Mouse (Mus musculus) right cerebral cortex, adult 18-20 months (tissue): ENCODE data around the gene Atp2b1.

Experiments used
- DNase-seq: peaks from one replicate; pipeline ENCODE4 v3.0.0; 2022; ENCODE audit warnings: mixed read lengths

Atp2b1 gene

DNA sequence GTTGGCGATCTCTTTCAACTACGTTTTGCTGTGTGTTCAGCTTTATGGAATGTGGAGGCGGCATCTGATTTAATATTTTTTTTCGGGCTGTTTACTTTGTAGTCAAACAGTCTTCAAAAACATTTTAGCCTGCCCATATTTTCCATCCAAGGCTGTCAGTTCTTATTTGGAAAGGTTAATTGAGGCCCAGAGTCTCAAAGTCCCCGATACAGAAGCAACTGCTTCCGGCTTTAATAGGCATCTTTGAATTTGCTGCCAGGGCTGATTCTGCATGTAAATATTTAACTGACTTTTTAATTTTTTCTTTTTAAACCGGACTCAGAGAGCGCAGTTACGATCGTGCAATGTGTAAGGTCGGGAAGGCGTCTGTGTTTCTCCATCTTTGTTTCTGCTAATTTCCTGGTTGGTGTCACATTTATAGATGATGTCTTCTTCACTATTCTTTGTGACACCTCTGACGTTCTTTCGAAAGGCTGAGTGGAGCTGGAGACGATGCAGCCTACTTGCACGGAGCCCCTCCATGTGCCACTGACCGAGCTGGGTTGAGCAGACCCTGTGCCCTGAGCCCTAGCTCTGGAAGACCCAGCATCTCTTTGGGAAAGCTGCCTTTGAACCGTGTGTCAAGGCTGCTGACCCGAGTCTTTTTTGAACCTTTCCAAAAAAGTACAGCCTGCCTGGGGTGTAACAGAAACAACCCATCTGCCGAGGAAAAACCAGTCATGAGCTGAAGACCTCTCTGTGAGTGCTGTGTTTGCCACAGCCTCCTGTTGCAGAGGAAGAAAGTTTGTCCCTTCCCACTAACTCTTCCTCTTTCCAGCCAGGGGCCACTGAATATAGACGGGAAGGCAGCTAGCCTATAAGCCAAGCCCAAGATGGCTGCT is 123.2 kb downstream of the Atp2b1 start:
- DNase-seq = no peak

DNA sequence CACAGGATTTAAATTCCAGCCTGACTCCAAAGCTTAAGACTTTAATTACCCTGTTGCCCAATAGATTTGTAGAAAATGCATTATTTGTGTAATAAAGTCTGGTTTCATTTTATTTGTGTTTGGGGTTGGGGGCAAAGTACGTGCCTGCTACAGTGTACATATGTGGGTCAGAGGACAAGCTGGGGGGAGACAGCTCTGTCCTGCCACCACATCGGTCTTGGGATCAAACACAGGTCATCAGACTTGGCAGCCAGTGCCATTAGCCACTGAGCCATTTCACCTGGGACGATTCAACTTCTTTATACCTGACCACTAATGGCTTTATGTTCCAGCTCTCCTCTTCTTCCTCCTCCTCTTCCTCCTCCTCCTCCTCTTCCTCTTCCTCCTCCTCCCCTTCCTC is 124.7 kb downstream of the Atp2b1 start:
- DNase-seq = no peak

GRCm38 (mm10) chr10:99040171-99040570 is 126.0 kb downstream of the Atp2b1 start:
- no peak for DNase-seq

- no peak for DNase-seq
Measured at GRCm38 (mm10) chr10:99046756-99047550, 132.7 kb downstream of the Atp2b1 start.

DNA sequence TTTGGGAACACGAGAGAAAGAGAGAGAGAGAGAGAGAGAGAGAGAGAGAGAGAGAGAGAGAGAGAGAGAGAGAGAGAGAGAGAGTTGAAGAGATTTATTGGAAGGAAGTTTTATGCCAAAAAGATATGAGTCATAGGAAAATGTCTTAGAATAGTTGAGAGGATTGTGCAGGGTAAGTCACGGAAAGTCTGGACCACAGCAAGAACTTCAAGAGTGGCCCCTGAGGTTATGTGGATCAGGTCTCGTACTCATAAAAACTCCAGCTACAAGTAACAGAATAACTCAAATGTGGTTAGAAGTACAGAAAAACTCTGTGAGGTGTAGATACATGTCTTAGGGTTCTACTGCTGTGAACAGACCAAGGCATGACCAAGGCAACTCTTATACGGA is 133.3 kb downstream of the Atp2b1 start:
- no peak for DNase-seq

DNA sequence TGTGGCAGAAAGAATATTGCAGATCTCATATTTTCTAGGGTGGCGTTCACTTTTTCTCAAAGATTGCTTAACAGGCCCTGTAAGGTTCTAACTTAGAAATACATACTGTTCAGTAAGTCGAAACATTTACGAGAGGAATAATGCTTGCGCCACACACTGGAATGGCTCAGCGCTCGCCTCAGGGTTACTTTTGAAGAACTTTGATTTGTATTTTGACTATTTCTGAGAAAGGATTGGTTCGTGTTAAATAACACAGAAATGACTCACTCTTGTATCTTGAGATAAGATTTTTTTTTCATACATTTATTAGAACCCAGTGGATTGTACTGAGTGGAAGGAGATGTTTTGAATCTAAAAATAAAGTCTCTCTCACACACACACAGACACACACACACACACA is 135.9 kb downstream of the Atp2b1 start:
- DNase-seq = no peak

DNA sequence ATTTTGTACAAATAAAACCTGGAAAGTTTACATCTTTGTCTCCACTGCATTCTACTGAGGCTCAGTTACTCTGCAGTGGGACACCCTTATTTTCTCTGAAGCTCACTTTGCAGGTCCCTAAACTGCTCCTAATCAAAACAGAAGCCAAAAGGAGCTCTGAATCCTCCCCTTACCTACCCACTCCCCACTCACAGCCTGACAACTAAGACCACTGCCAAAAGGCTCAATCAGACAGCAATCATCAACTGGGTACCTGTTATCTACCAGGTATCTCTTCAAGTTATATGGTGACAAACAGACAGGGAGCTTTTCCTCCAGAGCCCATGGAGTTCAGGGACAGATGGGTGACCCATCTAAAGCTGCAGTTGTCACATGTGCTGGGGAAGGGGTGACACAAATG is 138.9 kb downstream of the Atp2b1 start:
- no peak for DNase-seq

DNA sequence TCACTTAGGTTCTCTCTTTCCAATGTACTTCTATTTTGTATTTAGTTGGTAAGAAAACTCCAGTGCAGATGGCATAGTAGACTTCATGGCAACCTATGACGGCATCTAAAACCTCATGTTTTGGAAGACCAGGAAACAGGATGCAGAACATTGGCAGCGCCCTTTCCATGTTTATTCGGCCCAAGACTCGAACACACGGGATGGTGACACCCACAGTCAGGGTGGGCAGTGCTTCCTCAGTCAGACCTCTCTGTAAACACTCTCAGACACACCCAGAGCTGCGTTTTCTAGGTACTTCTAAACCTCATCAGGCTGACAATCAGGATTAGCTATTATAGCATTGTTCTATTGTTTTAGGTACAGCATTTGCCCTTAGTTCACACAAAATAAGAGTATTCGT is 146.4 kb downstream of the Atp2b1 start:
- DNase-seq = no peak

DNA sequence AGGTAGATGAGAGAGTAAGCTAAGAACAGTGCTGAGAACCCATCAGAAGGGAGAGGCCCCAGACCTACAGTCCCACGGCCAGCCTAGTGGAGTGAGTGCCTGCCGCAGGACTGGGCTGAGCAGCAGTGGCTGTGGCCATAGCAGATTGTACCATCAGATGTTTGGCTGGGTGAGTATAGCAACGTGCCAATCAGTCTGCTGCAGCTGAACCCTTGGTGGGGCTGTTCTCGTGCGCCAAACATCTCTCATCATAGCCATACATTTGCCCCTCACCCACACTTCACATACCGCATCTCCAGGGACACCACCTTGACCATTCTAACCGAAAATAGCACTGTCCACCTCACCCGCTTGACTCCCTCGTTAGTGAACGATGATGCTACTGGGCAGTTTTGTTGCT is 147.2 kb downstream of the Atp2b1 start:
- DNase-seq = no peak

DNA sequence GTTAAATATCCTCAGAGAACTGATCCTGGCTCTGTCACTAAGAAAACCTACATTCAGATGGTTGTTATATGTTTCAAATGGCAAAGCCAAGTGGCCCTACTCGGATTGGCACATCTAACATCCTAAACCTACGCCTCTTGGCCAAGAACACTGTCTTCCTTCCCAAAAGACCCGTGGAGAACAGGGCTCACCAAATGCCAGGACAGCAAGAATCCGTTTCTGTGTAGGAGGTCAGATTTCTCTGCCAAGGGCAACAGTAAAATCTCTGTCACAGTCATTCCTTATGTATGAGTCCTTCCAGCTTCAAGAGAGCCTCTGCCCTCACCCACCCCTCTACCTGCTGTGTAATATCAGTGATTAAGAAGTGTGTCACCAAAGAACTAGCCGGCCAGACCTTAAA is 148.3 kb downstream of the Atp2b1 start:
- DNase-seq = no peak
